ENCODE assay signal across 8 mouse cellular contexts in genomic region chr17:64873651-64874072, GRCm38 (mm10). TPM values are rescaled to one million over a fixed set of nuclear protein-coding genes. Genes with fewer than 3 reads are reported as not detected.
A peak's percentile ranks its signal among the peaks of the same experiment; 100 is the strongest.
DNase-seq lines count a peak whose midpoint lies in the region; ATAC-seq and TF ChIP-seq lines count a peak whose summit lies in the region.

No protein-coding gene starts in this region.

- peak; percentile 83 for TF ChIP-seq CTCF in layer of hippocampus, adult 2 months (conservative IDR thresholded peaks at IDR 0.05)

- peak; percentile 76 to 84 for ATAC-seq in hematopoietic stem cell, adult 5-6 weeks (replicated peaks in 1 of 2; ENCODE audit: insufficient read depth in 1 of 2, low FRiP score in 2 of 2, low TSS enrichment in 1 of 2, low read depth in 1 of 2, poor library complexity in 2 of 2, severe bottlenecking in 2 of 2)
- ATAC-seq in megakaryocyte, adult 5-6 weeks (ENCODE audit: poor library complexity, severe bottlenecking): peak; percentile 92

- no peak for DNase-seq in layer of hippocampus, adult 2 months (ENCODE audit: low spot score in 2 of 2)
- no peak for DNase-seq in layer of hippocampus, postnatal 14 days (ENCODE audit: low spot score in 2 of 2)
- peak; percentile 63 for DNase-seq in ES-E14 (ENCODE audit: low read depth, low spot score)
- peak; percentile 22 to 35 for DNase-seq in adrenal gland, postnatal 36 days
- DNase-seq in thymus, postnatal 14 days: peak; percentile 46
- DNase-seq in left cerebral cortex, adult 11 months (ENCODE audit: low spot score): no peak

- in situ Hi-C loops in ES-E14 (cut with MboI; ENCODE audit: low sequenced_read_pairs in 2 of 2, unreplicated experiment in 2 of 2): no loop called here

- peaks cover 0 to 2% of the 10 kb centered on the region in 2 experiments; a peak in 1 of 4 replicates for H3K4me1 ChIP-seq in ES-E14 (ENCODE audit: control insufficient read depth in 2 of 2, insufficient read depth in 2 of 2, low read length in 2 of 2, poor library complexity in 1 of 2)

- H3K9me3 ChIP-seq in ES-E14 (ENCODE audit: control insufficient read depth, insufficient read depth, low read depth, low read length): no peaks in the 10 kb centered on the region

- no peak overlapping the region for H3K4me3 ChIP-seq in layer of hippocampus, adult 2 months
- no peak overlapping the region for H3K4me3 ChIP-seq in ES-E14 (ENCODE audit: insufficient read depth in 1 of 2, low read depth in 1 of 2, low read length in 2 of 2, poor library complexity in 1 of 2, severe bottlenecking in 1 of 2)

- no peaks in the 10 kb centered on the region for H3K36me3 ChIP-seq in ES-E14 (ENCODE audit: control insufficient read depth, insufficient read depth, low read length, poor library complexity, severe bottlenecking)

- H3K27ac ChIP-seq in layer of hippocampus, adult 2 months: no peak overlapping the region
- H3K27ac ChIP-seq in ES-E14 (ENCODE audit: insufficient read depth, low read depth, low read length, poor library complexity, severe bottlenecking): no peak overlapping the region; the same call in 1 of the 2 replicates

- H3K9ac ChIP-seq in ES-E14 (ENCODE audit: insufficient read depth, low read depth, low read length, poor library complexity, severe bottlenecking): no peak overlapping the region

TF ChIP-seq in ES-E14, 5 proteins besides CTCF, POLR2A, EP300 and RAD21:
- TF ChIP-seq ZC3H11A (IDR thresholded peaks at IDR 0.05; ENCODE audit: borderline replicate concordance, low read depth, low read length): 0 out of 2 replicates have a peak, but pooled peaks have one; percentile 52
- TF ChIP-seq CHD2 (IDR thresholded peaks at IDR 0.05; ENCODE audit: low read depth, low read length): no peak
- 0 out of 2 replicates have a peak, but pooled peaks have one; percentile 18 for TF ChIP-seq MAFK (IDR thresholded peaks at IDR 0.05; ENCODE audit: insufficient read depth, low read depth, low read length)

RNA-seq across cellular contexts. Expression of gene 4930583I09Rik, which starts 37.8 kb away (rescaled TPM):
- not detected for total RNA-seq in layer of hippocampus, adult 2 months (2021)
- not detected for total RNA-seq in layer of hippocampus, postnatal 14 days (2021)
- total RNA-seq in ES-E14 (2012; rRNA removed): not detected in 2 replicates
- total RNA-seq in adrenal gland, postnatal 36 days (2021): not detected
- not detected in 2 replicates for total RNA-seq in hematopoietic stem cell, adult 5-6 weeks (2017)
- not detected in 2 replicates for total RNA-seq in megakaryocyte, adult 5-6 weeks (2015)
- total RNA-seq in megakaryocyte, adult 5-6 weeks (2017): not detected in 2 replicates

Comparison
In these comparisons a context has a peak if more than half of its experiments do, and no peak if none do; other contexts are left out.
1. DNase-seq: peak in ES-E14 (single experiment), adrenal gland, postnatal 36 days (2 of 2) and thymus, postnatal 14 days (single experiment); none in layer of hippocampus, adult 2 months (0 of 2), layer of hippocampus, postnatal 14 days (0 of 2) and left cerebral cortex, adult 11 months (single experiment).